35 mouse cellular contexts compared by ENCODE assay signal in genomic region chr16:47289730-47290129, GRCm38 (mm10).
"Had no signal": no experiment of that assay in that cellular context is flagged by ENCODE, and none has a peak within 500 bp of the region (broad histone marks: within the 10 kb centered on the region; RNA-seq: fewer than 3 reads in every experiment).

No protein-coding gene starts in this region.

- H3K4me3 ChIP-seq: heart, embryonic 10.5 days; heart, embryonic 12.5 days; heart, embryonic 13.5 days; heart, embryonic 15.5 days; hindbrain, embryonic 10.5 days; hindbrain, embryonic 12.5 days; hindbrain, embryonic 13.5 days; hindbrain, embryonic 15.5 days; intestine, embryonic 15.5 days; kidney, embryonic 15.5 days; layer of hippocampus, adult 2 months had no signal

- H3K4me1 ChIP-seq: heart, embryonic 10.5 days; heart, embryonic 12.5 days; heart, embryonic 13.5 days; heart, embryonic 15.5 days; hindbrain, embryonic 10.5 days; hindbrain, embryonic 12.5 days; hindbrain, embryonic 13.5 days; hindbrain, embryonic 15.5 days; intestine, embryonic 15.5 days; kidney, embryonic 15.5 days had no signal

- H3K9ac ChIP-seq: heart, embryonic 12.5 days; heart, embryonic 13.5 days; heart, embryonic 15.5 days; hindbrain, embryonic 12.5 days; hindbrain, embryonic 13.5 days; hindbrain, embryonic 14.5 days; hindbrain, embryonic 15.5 days; intestine, embryonic 15.5 days; kidney, embryonic 15.5 days had no signal

- H3K4me2 ChIP-seq: heart, embryonic 11.5 days; heart, embryonic 12.5 days; heart, embryonic 13.5 days; heart, embryonic 15.5 days; hindbrain, embryonic 12.5 days; hindbrain, embryonic 13.5 days; hindbrain, embryonic 14.5 days; hindbrain, embryonic 15.5 days; intestine, embryonic 15.5 days; kidney, embryonic 15.5 days had no signal

- DNase-seq: heart, postnatal 10 days; heart, postnatal 14 days; heart, postnatal 36 days; heart, postnatal 4 days; kidney, adult 11 months; kidney, adult 18-20 months; kidney, adult 2 months; kidney, adult 8-10 months; kidney, adult 9 months; kidney, postnatal 10 days; kidney, postnatal 14 days; kidney, postnatal 25 days; kidney, postnatal 36 days; kidney, postnatal 4 days; layer of hippocampus, adult 9-11 months; layer of hippocampus, postnatal 36 days had no signal

- H3K36me3 ChIP-seq: heart, embryonic 10.5 days; heart, embryonic 12.5 days; heart, embryonic 13.5 days; heart, embryonic 15.5 days; hindbrain, embryonic 10.5 days; hindbrain, embryonic 12.5 days; hindbrain, embryonic 13.5 days; hindbrain, embryonic 15.5 days; intestine, embryonic 15.5 days; kidney, embryonic 15.5 days had no signal

- H3K9me3 ChIP-seq: heart, embryonic 10.5 days; heart, embryonic 12.5 days; heart, embryonic 13.5 days; heart, embryonic 15.5 days; hindbrain, embryonic 10.5 days; hindbrain, embryonic 12.5 days; hindbrain, embryonic 13.5 days; hindbrain, embryonic 15.5 days; intestine, embryonic 15.5 days; kidney, embryonic 15.5 days had no signal

- H3K27me3 ChIP-seq: heart, embryonic 12.5 days; heart, embryonic 13.5 days; heart, embryonic 15.5 days; hindbrain, embryonic 12.5 days; hindbrain, embryonic 13.5 days; hindbrain, embryonic 15.5 days; intestine, embryonic 15.5 days; kidney, embryonic 15.5 days had no signal

- H3K27ac ChIP-seq: heart, embryonic 10.5 days; heart, embryonic 13.5 days; heart, embryonic 15.5 days; hindbrain, embryonic 10.5 days; hindbrain, embryonic 12.5 days; hindbrain, embryonic 13.5 days; hindbrain, embryonic 14.5 days; hindbrain, embryonic 15.5 days; hindbrain, postnatal 0 days; intestine, embryonic 15.5 days; kidney, embryonic 15.5 days; kidney, postnatal 0 days; layer of hippocampus, adult 2 months had no signal

- ATAC-seq: hindbrain, embryonic 16.5 days; hindbrain, postnatal 0 days; inflammation-experienced regulatory T-cells, adult 6 months; intestine, embryonic 15.5 days; intestine, embryonic 16.5 days; intestine, postnatal 0 days had no signal
